Mouse (Mus musculus) left cerebral cortex, postnatal 25 days (tissue): ENCODE data around the gene Cby3. TPM values are rescaled to one million over a fixed set of nuclear protein-coding genes. Genes with fewer than 3 reads are reported as not detected.

ENCODE experiments used
- DNase-seq, 2 experiments: peaks; one replicate each; pipeline ENCODE4 v3.0.0; 2022; ENCODE audit warnings: low spot score in 2 of 2, mixed read lengths in 1 of 2
- intact Hi-C: fragments of 180-260 bp; cut with DNase I; formaldehyde crosslinking; loops from one replicate; pipeline ENCODE4 v1.15.1; 2025
- microRNA-seq, 2 experiments: library from miRNA; unstranded; fragments of <30 nt; microRNA quantifications; one replicate each; pipeline ENCODE4 v1.2.0; 2022
- total RNA-seq, 2 experiments: library from RNA; stranded (reverse); gene quantifications; 2 replicates each; pipeline ENCODE4 v1.2.3; 2021

The Cby3 gene
- total RNA-seq, 2 experiments from 2014 or later: 0.50 TPM; not detected in 1

- no peak for DNase-seq
- intact Hi-C loops: no loop called here
These were observed 27.0 kb downstream of the Cby3 start for GRCm38 (mm10) chr11:50381311-50381710.

GRCm38 (mm10) chr11:50387167-50387679 lies 33.0 kb downstream of the Cby3 start:
- intact Hi-C loops: no loop called here
- no peak for DNase-seq

- intact Hi-C loops: no loop called here
These were observed 33.4 kb downstream of the Cby3 start for GRCm38 (mm10) chr11:50387697-50388096.

GRCm38 (mm10) chr11:50388217-50388929 lies 34.1 kb downstream of the Cby3 start:
- no peak for DNase-seq
- intact Hi-C loops: no loop called here

More at GRCm38 (mm10) chr11:50387697-50388096, 33.4 kb downstream of the Cby3 start:
- DNase-seq: no peak

GRCm38 (mm10) chr11:50389011-50389410 lies 34.7 kb downstream of the Cby3 start:
- intact Hi-C loops: no loop called here
- no peak for DNase-seq

- intact Hi-C loops: no loop called here
These were observed 35.4 kb downstream of the Cby3 start for GRCm38 (mm10) chr11:50389616-50390015.

GRCm38 (mm10) chr11:50391272-50391960 lies 37.2 kb downstream of the Cby3 start:
- DNase-seq: no peak
- intact Hi-C loops: no loop called here

More at GRCm38 (mm10) chr11:50389616-50390015, 35.4 kb downstream of the Cby3 start:
- DNase-seq: no peak

- intact Hi-C loops: no loop called here
- DNase-seq: no peak
These were observed 39.0 kb downstream of the Cby3 start for GRCm38 (mm10) chr11:50393306-50393705.

- no peak for DNase-seq
- intact Hi-C loops: no loop called here
These were observed 40.5 kb downstream of the Cby3 start for GRCm38 (mm10) chr11:50394731-50395130.

GRCm38 (mm10) chr11:50396766-50397307 lies 42.6 kb downstream of the Cby3 start:
- intact Hi-C loops: no loop called here
- DNase-seq: no peak

GRCm38 (mm10) chr11:50397316-50397715 lies 43.1 kb downstream of the Cby3 start:
- DNase-seq: no peak
- intact Hi-C loops: no loop called here

GRCm38 (mm10) chr11:50398803-50399202 lies 44.5 kb downstream of the Cby3 start:
- peak in 1 of 2 experiments; percentile 35 for DNase-seq
- intact Hi-C loops: no loop called here

GRCm38 (mm10) chr11:50402481-50402880 lies 48.2 kb downstream of the Cby3 start:
- no peak for DNase-seq
- intact Hi-C loops: no loop called here

- intact Hi-C loops: no loop called here
- no peak for DNase-seq
These were observed 49.2 kb downstream of the Cby3 start for GRCm38 (mm10) chr11:50403367-50404014.

- no peak for DNase-seq
- intact Hi-C loops: no loop called here
These were observed 53.0 kb downstream of the Cby3 start for GRCm38 (mm10) chr11:50407235-50407634.

Small RNA genes within 50 kb of the gene (microRNA-seq; reads per million reads assigned to microRNA genes)
- gene Mir804: 0 reads per million in 2 experiments

Other genes with a start within 250 kb of the Cby3 start
- gene Tbc1d9b, start 223.1 kb upstream of the Cby3 start, total RNA-seq: 100 to 1,000 TPM; 109 to 120 TPM
- gene Mrnip, start 180.0 kb upstream of the Cby3 start, total RNA-seq: 10 to 100 TPM; 13.4 to 14.1 TPM
- 100 to 1,000 TPM; 460 to 480 TPM for gene Sqstm1, start 143.6 kb upstream of the Cby3 start, total RNA-seq
- 10 to 100 TPM; 66.4 to 76.3 TPM for gene Mgat4b, start 143.6 kb upstream of the Cby3 start, total RNA-seq
- gene Ltc4s, start 115.8 kb upstream of the Cby3 start, total RNA-seq: 1 to 10 TPM; 8.4 to 8.7 TPM
- gene Maml1, start 62.2 kb upstream of the Cby3 start, total RNA-seq: 10 to 100 TPM in 1 of 2 experiments, 1 to 10 TPM in 1; 9.5 to 10.1 TPM
- 100 to 1,000 TPM; 432 to 442 TPM for gene Canx, start 28.8 kb upstream of the Cby3 start, total RNA-seq
- gene Hnrnph1, start 22.5 kb downstream of the Cby3 start, total RNA-seq: 100 to 1,000 TPM; 220 to 248 TPM
- gene Rufy1, start 76.7 kb downstream of the Cby3 start, total RNA-seq: 10 to 100 TPM; 25.4 to 27.8 TPM
- 10 to 100 TPM in 1 of 2 experiments, 1 to 10 TPM in 1; 9.7 to 12.4 TPM for gene Adamts2, start 247.6 kb downstream of the Cby3 start, total RNA-seq